In genomic region chr11:97415712-97416636, GRCm38 (mm10) we compare ENCODE assay signal across 8 mouse cellular contexts. TPM values are rescaled to one million over a fixed set of nuclear protein-coding genes. Genes with fewer than 3 reads are reported as not detected.
A peak's percentile ranks its signal among the peaks of the same experiment; 100 is the strongest.
DNase-seq lines count a peak whose midpoint lies in the region; ATAC-seq and TF ChIP-seq lines count a peak whose summit lies in the region.

No protein-coding gene starts in this region.

- H3K4me1 ChIP-seq in E14TG2a.4 (replicated peaks; ENCODE audit: low read depth, low read length): peaks cover 88% of the 10 kb centered on the region
- peaks cover 18% of the 10 kb centered on the region; the same call in 1 of the 2 replicates for H3K4me1 ChIP-seq in embryonic facial prominence, embryonic 14.5 days (ENCODE audit: control insufficient read depth, insufficient read depth, low read length)
- peaks cover 56% of the 10 kb centered on the region for H3K4me1 ChIP-seq in limb, embryonic 13.5 days
- peaks cover 8% of the 10 kb centered on the region for H3K4me1 ChIP-seq in midbrain, embryonic 16.5 days (ENCODE audit: control insufficient read depth, insufficient read depth, low read length)

- H3K36me3 ChIP-seq in E14TG2a.4 (ENCODE audit: insufficient read depth, low read length): peaks cover 25% of the 10 kb centered on the region
- no peaks in the 10 kb centered on the region; the same call in 1 of the 2 replicates for H3K36me3 ChIP-seq in embryonic facial prominence, embryonic 14.5 days (ENCODE audit: control insufficient read depth, insufficient read depth, low read length)
- no peaks in the 10 kb centered on the region for H3K36me3 ChIP-seq in limb, embryonic 13.5 days
- H3K36me3 ChIP-seq in midbrain, embryonic 16.5 days (ENCODE audit: control insufficient read depth, insufficient read depth, low read length): no peaks in the 10 kb centered on the region

- intact Hi-C loops in heart, postnatal 10 days (cut with DNase I): no loop called here

- peak overlapping the region; percentile 97 for H3K4me3 ChIP-seq in E14TG2a.4 (replicated peaks; ENCODE audit: low read length)
- H3K4me3 ChIP-seq in embryonic facial prominence, embryonic 14.5 days (ENCODE audit: low read depth, low read length): peak overlapping the region; percentile 64
- peak overlapping the region; percentile 91 for H3K4me3 ChIP-seq in limb, embryonic 13.5 days
- peak overlapping the region; percentile 37 for H3K4me3 ChIP-seq in midbrain, embryonic 16.5 days (ENCODE audit: low read depth, low read length)

- peak overlapping the region; percentile 65 for H3K4me2 ChIP-seq in embryonic facial prominence, embryonic 14.5 days (ENCODE audit: low read depth, low read length)
- peak overlapping the region; percentile 71 for H3K4me2 ChIP-seq in limb, embryonic 13.5 days (replicated peaks)
- H3K4me2 ChIP-seq in midbrain, embryonic 16.5 days (ENCODE audit: low read length): peak overlapping the region; percentile 52

- H3K27ac ChIP-seq in embryonic facial prominence, embryonic 14.5 days (replicated peaks; ENCODE audit: low read depth, low read length): peak overlapping the region; percentile 79
- peak overlapping the region; percentile 84 for H3K27ac ChIP-seq in limb, embryonic 13.5 days
- peak overlapping the region; percentile 22; the same call in 1 of the 2 replicates for H3K27ac ChIP-seq in midbrain, embryonic 16.5 days (ENCODE audit: low read length)

- no peaks in the 10 kb centered on the region for H3K9me3 ChIP-seq in E14TG2a.4 (ENCODE audit: low read length)
- no peaks in the 10 kb centered on the region for H3K9me3 ChIP-seq in embryonic facial prominence, embryonic 14.5 days (ENCODE audit: control insufficient read depth, low read length)
- H3K9me3 ChIP-seq in limb, embryonic 13.5 days: no peaks in the 10 kb centered on the region
- no peaks in the 10 kb centered on the region for H3K9me3 ChIP-seq in midbrain, embryonic 16.5 days (replicated peaks; ENCODE audit: control insufficient read depth, low read length, poor library complexity, severe bottlenecking)

- no peak for TF ChIP-seq CTCF in E14TG2a.4 (conservative IDR thresholded peaks at IDR 0.05; ENCODE audit: low read length)

- H3K27me3 ChIP-seq in E14TG2a.4 (ENCODE audit: insufficient read depth, low read length): no peaks in the 10 kb centered on the region
- no peaks in the 10 kb centered on the region for H3K27me3 ChIP-seq in embryonic facial prominence, embryonic 14.5 days (replicated peaks; ENCODE audit: control insufficient read depth, insufficient read depth, low read length)
- H3K27me3 ChIP-seq in limb, embryonic 13.5 days: no peaks in the 10 kb centered on the region
- peaks cover 2% of the 10 kb centered on the region; the same call in 1 of the 2 replicates for H3K27me3 ChIP-seq in midbrain, embryonic 16.5 days (ENCODE audit: control insufficient read depth, insufficient read depth, low read depth, low read length)

- peak overlapping the region; percentile 78 for H3K9ac ChIP-seq in embryonic facial prominence, embryonic 14.5 days (ENCODE audit: low read depth, low read length)
- H3K9ac ChIP-seq in limb, embryonic 13.5 days: peak overlapping the region; percentile 86
- H3K9ac ChIP-seq in midbrain, embryonic 16.5 days (ENCODE audit: low read depth, low read length): peak overlapping the region; percentile 53

- DNase-seq in 416B (ENCODE audit: low read depth): peak; percentile 49
- peak; percentile 70 for DNase-seq in embryonic facial prominence, embryonic 14.5 days (ENCODE audit: low spot score)
- DNase-seq in heart, postnatal 10 days: peak; percentile 78 to 82
- DNase-seq in right cerebral cortex, adult 2 months (ENCODE audit: low spot score in 2 of 2): no peak

- peak; percentile 51 for ATAC-seq in embryonic facial prominence, embryonic 14.5 days (ENCODE audit: low read depth)
- ATAC-seq in limb, embryonic 13.5 days (ENCODE audit: low FRiP score, low read depth): peak; percentile 75
- 0 out of 2 replicates have a peak, but pooled peaks have one; percentile 15 for ATAC-seq in midbrain, embryonic 16.5 days
- ATAC-seq in monocyte, adult 5-6 weeks (replicated peaks; ENCODE audit: insufficient number of reproducible peaks, low FRiP score, low TSS enrichment, poor library complexity, severe bottlenecking): no peak

- WGBS in embryonic facial prominence, embryonic 14.5 days: 3% methylated on average over 26 of the region's 49 CpGs
- WGBS in limb, embryonic 13.5 days: 2% methylated on average over 49 of the region's 49 CpGs
- 3% methylated on average over 43 of the region's 49 CpGs for WGBS in midbrain, embryonic 16.5 days

RNA-seq across cellular contexts. Expression of gene Arhgap23, which starts 0.6 kb away (rescaled TPM):
- polyA plus RNA-seq in embryonic facial prominence, embryonic 14.5 days (2014; fragmentation: Nextera tagmentation; extraction: Ambion mirVana): 8.9 and 9.5 TPM in 2 replicates
- 10 to 100 TPM; 34.4 to 34.7 TPM for total RNA-seq in heart, postnatal 10 days (2021)
- 6.7 and 7.2 TPM in 2 replicates for polyA plus RNA-seq in limb, embryonic 13.5 days (2015; fragmentation: Nextera tagmentation; extraction: Ambion mirVana)
- 8.6 and 9.6 TPM in 2 replicates for polyA plus RNA-seq in midbrain, embryonic 16.5 days (2015; fragmentation: Nextera tagmentation; extraction: Ambion mirVana)
- total RNA-seq in monocyte, adult 5-6 weeks (2017): 4.7 to 5.8 TPM (median 5.0 TPM) in 3 replicates

RNA-seq across cellular contexts. Expression of gene Socs7, which starts 53.6 kb away (rescaled TPM):
- polyA plus RNA-seq in embryonic facial prominence, embryonic 14.5 days (2014; fragmentation: Nextera tagmentation; extraction: Ambion mirVana): 3.0 and 3.1 TPM in 2 replicates
- 10 to 100 TPM; 19.9 to 20.2 TPM for total RNA-seq in heart, postnatal 10 days (2021)
- 4.4 and 4.9 TPM in 2 replicates for polyA plus RNA-seq in limb, embryonic 13.5 days (2015; fragmentation: Nextera tagmentation; extraction: Ambion mirVana)
- 8.5 and 9.9 TPM in 2 replicates for polyA plus RNA-seq in midbrain, embryonic 16.5 days (2015; fragmentation: Nextera tagmentation; extraction: Ambion mirVana)
- 16.8 to 18.8 TPM (median 18.0 TPM) in 3 replicates for total RNA-seq in monocyte, adult 5-6 weeks (2017)

Comparison
In these comparisons a context has a peak if more than half of its experiments do, and no peak if none do; other contexts are left out.
1. DNase-seq: peak in 416B (single experiment), embryonic facial prominence, embryonic 14.5 days (single experiment) and heart, postnatal 10 days (2 of 2); none in right cerebral cortex, adult 2 months (0 of 2).
2. H3K4me3 ChIP-seq: peak in every context shown above with its lines; median percentile 97 in E14TG2a.4; 91 in limb, embryonic 13.5 days; 64 in embryonic facial prominence, embryonic 14.5 days; 37 in midbrain, embryonic 16.5 days.
3. H3K27ac ChIP-seq: peak in every context shown above with its lines; median percentile 84 in limb, embryonic 13.5 days; 79 in embryonic facial prominence, embryonic 14.5 days; 22 in midbrain, embryonic 16.5 days.
4. Peak in every context shown above with its lines, with median percentiles within 50 percentile points of each other: H3K4me2 ChIP-seq and H3K9ac ChIP-seq.